Mouse (Mus musculus) cerebellum, adult 2 months (tissue): Measurements from ENCODE around the gene Fndc3a. TPM values are rescaled to one million over a fixed set of nuclear protein-coding genes. Genes with fewer than 3 reads are reported as not detected.

Experiments
- DNase-seq, 2 experiments: peaks; one replicate each; pipeline ENCODE4 v3.0.0; 2021
- H3K27ac ChIP-seq: fragments of 200-500 bp; 2 replicates; pipeline ENCODE4 v1.5.1; 2012; ENCODE audit warnings: low read length, control low read depth, inconsistent platforms; ENCODE audit not compliant: insufficient read depth
- H3K27me3 ChIP-seq: fragments of 200-500 bp; 2 replicates; pipeline ENCODE4 v1.6.1; 2012; ENCODE audit warnings: inconsistent platforms, mild to moderate bottlenecking, low read length, moderate library complexity; ENCODE audit not compliant: control insufficient read depth, insufficient read depth
- H3K4me1 ChIP-seq: fragments of 200-500 bp; 2 replicates; pipeline ENCODE4 v1.6.1; 2011; ENCODE audit warnings: low read length; ENCODE audit not compliant: control insufficient read depth, insufficient read depth
- H3K4me3 ChIP-seq: fragments of 200-500 bp; replicated peaks from 2 replicates; pipeline ENCODE3; 2011; ENCODE audit warnings: mild to moderate bottlenecking, low read depth, low read length, control low read depth; ENCODE audit not compliant: insufficient read depth
- CTCF ChIP-seq: fragments of 200-500 bp; IDR thresholded peaks from 2 replicates; pipeline ENCODE4 v1.5.1; 2011; ENCODE audit warnings: low read depth, mild to moderate bottlenecking, control low read depth, low read length, moderate library complexity, borderline replicate concordance; ENCODE audit not compliant: insufficient read depth
- POLR2A ChIP-seq: fragments of 200-500 bp; IDR thresholded peaks from 2 replicates; pipeline ENCODE4 v1.6.1; 2011; ENCODE audit warnings: low read length, control low read depth, borderline replicate concordance; ENCODE audit not compliant: insufficient read depth
- WGBS: fragments of 180-500 bp; shearing (Covaris S2); methylation state at CpG from one replicate; pipeline ENCODE4 v1.1.7; 2018; 5-methylcytosine and 5-hydroxymethylcytosine counted together
- polyA plus RNA-seq: library from polyadenylated mRNA; depleted of rRNA; stranded (reverse); fragments of >200 nt; gene quantifications from 2 replicates; pipeline ENCODE4 v1.2.3, GENCODE M21; 2012

Fndc3a gene
- polyA plus RNA-seq, 1 experiment = 20.0 TPM

- Histone ChIP-seq H3K4me1 (no peaks in the 10 kb centered on the region), H3K27ac (no peak overlapping the region), H3K27me3 (no peaks in the 10 kb centered on the region), H3K4me3 (peak overlapping the region; percentile 22)
- peak; percentile 12 to 65 for DNase-seq
- 6% methylated on average over 11 of the region's 11 CpGs for WGBS
- TF ChIP-seq CTCF (no peak), POLR2A (no peak)
Measured at GRCm38 (mm10) chr14:72708581-72708991, 1.2 kb downstream of the Fndc3a start.

DNA sequence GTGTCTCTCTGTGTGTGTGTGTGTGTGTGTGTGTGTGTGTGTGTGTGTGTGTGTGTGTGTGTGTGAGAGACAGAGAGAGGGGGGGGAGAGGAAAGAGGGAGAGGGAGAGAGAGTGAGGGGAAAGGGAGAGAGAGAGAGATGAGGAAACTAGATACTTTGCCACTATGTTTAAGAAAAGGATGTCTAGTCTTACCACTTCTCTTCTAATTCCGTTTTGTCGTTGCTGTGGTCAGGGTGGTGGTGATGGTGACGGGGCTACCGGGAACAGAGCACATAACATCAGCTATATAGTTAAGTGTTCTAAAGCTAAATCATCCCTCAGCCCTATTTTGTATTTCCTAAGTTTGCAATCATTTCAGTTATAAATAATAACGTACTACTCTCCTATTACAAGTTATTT lies 9.7 kb downstream of the Fndc3a start:
- no peak overlapping the region for H3K4me3 ChIP-seq
- no peak overlapping the region for H3K27ac ChIP-seq
- no peaks in the 10 kb centered on the region for H3K27me3 ChIP-seq
- WGBS = 95% methylated on average over 5 of the region's 5 CpGs
- no peak for DNase-seq
- no peak for TF ChIP-seq CTCF
- no peak for TF ChIP-seq POLR2A
- no peaks in the 10 kb centered on the region for H3K4me1 ChIP-seq

DNA sequence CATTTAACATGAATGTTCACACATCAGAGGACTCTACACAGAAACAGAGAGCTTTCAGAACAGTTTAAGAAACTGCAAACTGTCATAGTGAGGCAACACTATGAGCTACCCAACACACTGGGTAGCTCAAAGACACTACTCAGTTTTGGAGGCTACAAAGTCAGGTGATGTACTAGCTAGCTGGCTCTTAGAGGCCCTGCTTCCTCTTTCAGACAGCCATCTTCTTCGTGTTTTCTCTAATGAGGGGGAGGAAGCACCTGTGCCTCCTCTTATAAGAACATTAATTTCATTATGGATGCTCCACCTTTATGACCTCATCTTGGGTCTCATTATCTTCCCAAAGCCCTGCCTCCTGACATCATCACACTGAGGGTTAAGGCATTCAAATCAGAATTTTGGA lies 18.4 kb downstream of the Fndc3a start:
- no peaks in the 10 kb centered on the region for H3K4me1 ChIP-seq
- no peak for DNase-seq
- TF ChIP-seq POLR2A (no peak), CTCF (no peak)
- WGBS = 94% methylated on average over 1 of the region's 1 CpGs
- no peak overlapping the region for H3K27ac ChIP-seq
- no peak overlapping the region for H3K4me3 ChIP-seq
- no peaks in the 10 kb centered on the region for H3K27me3 ChIP-seq

DNA sequence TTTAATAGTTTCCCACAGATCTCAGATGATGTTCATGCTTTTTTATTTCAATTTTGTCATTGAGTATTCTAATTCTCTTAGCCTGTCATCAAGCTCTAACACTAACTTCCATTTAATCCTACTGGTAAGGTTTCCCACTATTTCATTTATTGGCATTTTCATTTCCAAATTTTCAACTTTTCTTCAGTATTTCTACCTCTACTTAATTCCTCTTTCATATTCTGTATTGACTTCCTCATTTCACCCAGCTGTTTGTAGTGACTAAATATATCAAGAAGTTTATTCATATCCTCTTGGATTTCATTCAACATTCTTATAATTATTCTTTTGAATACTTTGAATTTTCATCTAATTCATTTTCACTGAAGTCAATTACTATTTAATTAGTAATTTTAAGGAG lies 20.3 kb downstream of the Fndc3a start:
- Histone ChIP-seq H3K27ac (no peak overlapping the region), H3K4me3 (no peak overlapping the region), H3K4me1 (no peaks in the 10 kb centered on the region), H3K27me3 (no peaks in the 10 kb centered on the region)
- TF ChIP-seq POLR2A (no peak), CTCF (no peak)
- no peak for DNase-seq

- Histone ChIP-seq H3K4me3 (no peak overlapping the region), H3K4me1 (no peaks in the 10 kb centered on the region), H3K27ac (no peak overlapping the region), H3K27me3 (no peaks in the 10 kb centered on the region)
- TF ChIP-seq CTCF = no peak
- no peak for TF ChIP-seq POLR2A
- no peak for DNase-seq
- WGBS = 93% methylated on average over 4 of the region's 4 CpGs
Measured at GRCm38 (mm10) chr14:72684857-72685370, 24.9 kb downstream of the Fndc3a start.

DNA sequence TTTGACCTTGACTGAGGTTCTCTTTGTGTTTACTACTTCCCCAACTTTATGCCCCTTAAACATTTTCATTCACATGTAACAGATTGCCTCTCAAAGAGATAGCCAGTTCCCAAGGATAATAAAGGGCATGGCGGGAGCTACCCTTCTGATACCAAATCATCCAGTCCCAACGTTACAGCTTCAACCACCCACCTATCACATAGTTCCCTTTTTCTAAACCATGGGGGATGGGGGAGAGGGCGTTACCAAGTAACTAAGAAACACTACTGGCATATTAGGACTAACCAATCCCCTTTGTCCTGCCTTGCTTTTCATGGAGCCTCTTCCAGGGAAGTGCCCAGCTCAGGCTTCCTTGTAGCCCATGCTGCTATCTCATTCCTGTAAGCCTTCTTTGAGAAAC lies 32.6 kb downstream of the Fndc3a start:
- no peak for DNase-seq
- Histone ChIP-seq H3K27ac (no peak overlapping the region), H3K4me1 (no peaks in the 10 kb centered on the region), H3K4me3 (no peak overlapping the region), H3K27me3 (no peaks in the 10 kb centered on the region)
- WGBS = 79% methylated on average over 3 of the region's 3 CpGs
- TF ChIP-seq POLR2A (no peak), CTCF (no peak)

DNA sequence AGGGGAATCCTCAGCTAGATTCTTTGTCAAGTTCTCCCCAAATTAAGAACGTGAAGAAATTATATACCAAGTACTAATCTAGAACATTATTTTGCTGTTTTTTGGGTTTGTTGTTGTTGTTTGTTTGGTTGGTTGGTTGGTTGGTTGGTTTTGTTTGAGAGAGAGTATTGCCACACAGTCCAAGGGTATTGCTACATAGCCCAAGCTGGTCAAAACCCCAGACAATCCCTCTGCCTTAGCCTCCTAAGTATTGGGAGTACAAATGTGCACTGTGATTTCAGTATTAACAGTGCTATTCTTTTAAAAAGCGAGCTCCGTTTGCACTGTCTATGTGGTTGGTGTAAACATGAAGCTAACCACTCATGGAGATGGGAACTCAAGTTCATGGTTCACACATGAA lies 37.9 kb downstream of the Fndc3a start:
- over 99% methylated on average over 3 of the region's 3 CpGs for WGBS
- TF ChIP-seq POLR2A (no peak), CTCF (no peak)
- H3K27ac ChIP-seq = no peak overlapping the region
- H3K27me3 ChIP-seq = no peaks in the 10 kb centered on the region
- H3K4me1 ChIP-seq = no peaks in the 10 kb centered on the region
- H3K4me3 ChIP-seq = no peak overlapping the region
- DNase-seq = no peak

DNA sequence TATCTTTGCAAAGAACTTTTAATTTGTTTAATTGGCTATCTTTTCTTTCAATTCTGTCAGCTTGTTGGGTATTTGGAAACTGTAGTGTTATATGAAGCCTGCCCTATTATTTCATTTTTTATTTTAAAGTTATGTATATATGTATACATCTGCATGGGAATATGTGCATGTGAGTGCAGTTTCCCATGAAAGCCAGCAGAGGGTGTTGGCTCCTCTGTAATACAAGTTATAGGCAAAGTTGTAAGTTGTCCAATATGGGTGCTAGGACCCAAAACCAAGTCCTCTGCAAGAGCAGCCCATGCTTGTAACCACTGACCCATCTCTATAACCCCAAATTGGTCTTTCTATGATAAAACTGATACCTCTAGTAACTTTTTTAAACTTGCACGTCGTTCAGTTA lies 38.8 kb downstream of the Fndc3a start:
- no peak overlapping the region for H3K27ac ChIP-seq
- no peaks in the 10 kb centered on the region for H3K4me1 ChIP-seq
- WGBS = 96% methylated on average over 2 of the region's 2 CpGs
- no peaks in the 10 kb centered on the region for H3K27me3 ChIP-seq
- no peak for DNase-seq
- H3K4me3 ChIP-seq = no peak overlapping the region
- TF ChIP-seq CTCF (no peak), POLR2A (no peak)
